Mouse (Mus musculus) ES-E14 (cell line): ENCODE data around the gene Trim30b. TPM values are rescaled to one million over a fixed set of nuclear protein-coding genes. Genes with fewer than 3 reads are reported as not detected.
"Not testable (repeated sequence)": the region's sequence is repeated elsewhere in the genome, so short reads cannot be mapped to it uniquely, and the experiment has no call there.

Experiments used
- DNase-seq: peaks from one replicate; pipeline ENCODE4 v3.0.0-alpha.2; 2013; ENCODE audit warnings: low read depth, low spot score
- H3K27ac ChIP-seq: 2 replicates; pipeline ENCODE4 v1.5.1; 2012; ENCODE audit warnings: low read depth, mild to moderate bottlenecking, low read length, moderate library complexity, mixed read lengths; ENCODE audit not compliant: poor library complexity, insufficient read depth, severe bottlenecking
- H3K36me3 ChIP-seq: 2 replicates; pipeline ENCODE4 v1.6.1; 2012; ENCODE audit warnings: mild to moderate bottlenecking, low read length, moderate library complexity, mixed read lengths; ENCODE audit not compliant: control insufficient read depth, poor library complexity, insufficient read depth, severe bottlenecking
- H3K4me1 ChIP-seq, 2 experiments: fragments of 150-350 bp in 1 of 2; sonication (generic) in 1 of 2; 2 replicates each; pipeline ENCODE4 v1.6.1; 2012; ENCODE audit warnings: low read length in 2 of 2, mild to moderate bottlenecking in 1 of 2, mixed read lengths in 1 of 2; ENCODE audit not compliant: control insufficient read depth in 2 of 2, insufficient read depth in 2 of 2, poor library complexity in 1 of 2
- H3K4me3 ChIP-seq, 2 experiments: fragments of 150-350 bp in 1 of 2; sonication (generic) in 1 of 2; 2 replicates each; pipeline ENCODE4 v1.5.1; 2012; ENCODE audit warnings: low read length in 2 of 2, low read depth in 1 of 2, mild to moderate bottlenecking in 1 of 2, mixed read lengths in 1 of 2; ENCODE audit not compliant: insufficient read depth in 1 of 2, poor library complexity in 1 of 2, severe bottlenecking in 1 of 2
- H3K9ac ChIP-seq: 2 replicates; pipeline ENCODE4 v1.6.1; 2012; ENCODE audit warnings: low read depth, mild to moderate bottlenecking, low read length, mixed read lengths; ENCODE audit not compliant: poor library complexity, insufficient read depth, severe bottlenecking
- H3K9me3 ChIP-seq: fragments of 150-350 bp; sonication (generic); 2 replicates; pipeline ENCODE4 v1.6.1; 2012; ENCODE audit warnings: low read depth, mild to moderate bottlenecking, low read length; ENCODE audit not compliant: control insufficient read depth, insufficient read depth
- CHD2 ChIP-seq: IDR thresholded peaks from 2 replicates; pipeline ENCODE4 v1.6.1; 2014; ENCODE audit warnings: mild to moderate bottlenecking, low read depth, low read length, inconsistent platforms
- HCFC1 ChIP-seq: IDR thresholded peaks from 2 replicates; pipeline ENCODE4 v1.6.1; 2012; ENCODE audit warnings: low read length, inconsistent platforms, borderline replicate concordance; ENCODE audit not compliant: insufficient read depth
- MAFK ChIP-seq: IDR thresholded peaks from 2 replicates; pipeline ENCODE4 v1.6.1; 2014; ENCODE audit warnings: mild to moderate bottlenecking, low read depth, low read length, inconsistent platforms; ENCODE audit not compliant: insufficient read depth
- ZC3H11A ChIP-seq: IDR thresholded peaks from 2 replicates; pipeline ENCODE4 v1.6.1; 2012; ENCODE audit warnings: low read depth, mild to moderate bottlenecking, inconsistent platforms, low read length, borderline replicate concordance
- ZNF384 ChIP-seq: IDR thresholded peaks from 2 replicates; pipeline ENCODE4 v1.6.1; 2012; ENCODE audit warnings: low read depth, low read length, inconsistent platforms
- in situ Hi-C, 2 experiments: fragments of 600-800 bp; cut with MboI; formaldehyde crosslinking; loops; one replicate each; pipeline ENCODE4 v1.15.1; 2025; ENCODE audit warnings: low sequenced_read_pairs in 2 of 2, inconsistent platforms in 1 of 2; ENCODE audit not compliant: unreplicated experiment in 2 of 2
- total RNA-seq: library from RNA; depleted of rRNA; stranded (reverse); fragments of 300-350 nt; gene quantifications from 2 replicates; pipeline ENCODE4 v1.2.3, GENCODE M21; 2012; rRNA removed

Trim30b gene
- total RNA-seq, 1 experiment: not detected

DNA sequence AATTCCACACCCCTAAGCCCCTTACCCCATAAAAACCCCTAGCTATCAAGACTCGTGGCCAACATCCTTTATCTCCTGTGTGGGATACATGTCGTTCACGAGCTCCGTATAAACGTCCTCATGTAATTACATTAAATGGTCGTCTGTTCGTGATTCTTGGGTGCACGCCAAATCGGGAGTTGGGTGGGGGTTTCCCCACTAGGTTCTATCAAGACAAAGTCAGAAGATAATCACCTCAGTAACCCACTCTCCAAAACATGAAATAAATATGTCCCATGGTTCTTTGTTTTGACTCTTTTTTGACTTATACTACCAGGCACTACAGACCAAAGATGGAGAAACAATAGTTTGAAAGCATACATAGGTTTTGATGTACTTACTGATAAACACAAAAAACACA, 47.7 kb downstream of the Trim30b start:
- TF ChIP-seq MAFK (no peak), ZNF384 (no peak), ZC3H11A (no peak), HCFC1 (no peak), CHD2 (no peak)
- H3K27ac ChIP-seq: no peak overlapping the region
- H3K4me1 ChIP-seq: no peaks in the 10 kb centered on the region

DNA sequence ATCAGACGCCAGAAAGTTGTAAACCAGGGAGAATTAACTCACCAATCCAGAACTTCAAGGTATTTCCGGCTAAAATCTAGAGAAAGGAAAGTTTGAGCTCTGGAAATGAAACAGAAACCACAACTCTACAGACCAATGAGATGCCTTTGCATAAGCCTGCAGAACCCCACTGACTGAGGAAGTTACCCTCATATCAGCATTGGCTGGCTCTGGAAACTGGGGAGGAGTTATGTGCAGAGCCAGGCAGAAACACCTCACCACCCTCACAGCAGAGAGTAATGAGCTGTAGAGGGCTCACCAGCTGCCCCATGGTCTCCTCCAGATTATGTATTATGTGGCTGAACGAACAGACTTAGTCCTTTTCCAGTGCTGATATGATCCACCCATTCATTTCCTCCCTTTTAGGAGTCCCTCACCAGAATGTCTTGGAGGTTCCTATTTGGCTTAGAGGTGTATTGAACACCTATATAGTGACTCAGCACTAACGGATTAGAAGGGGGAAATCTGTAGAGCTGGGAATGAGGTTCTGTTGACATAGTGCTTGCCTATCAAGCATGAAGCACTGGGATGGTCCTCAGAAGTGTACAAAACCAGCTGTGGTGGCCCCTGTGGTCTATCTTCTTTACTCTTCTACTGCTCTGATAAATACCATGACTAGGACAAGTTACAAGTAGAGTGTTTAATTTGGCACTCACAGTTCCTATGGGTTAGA, 54.2 kb downstream of the Trim30b start, which contains the start of gene Trim12a:
Trim12a (minus strand) TSS at position 98 of the 712 bp plus-strand sequence.
- H3K36me3 ChIP-seq, H3K4me1 ChIP-seq, H3K9me3 ChIP-seq, H3K27ac ChIP-seq, H3K4me3 ChIP-seq, DNase-seq, H3K9ac ChIP-seq, in situ Hi-C loops: not testable (repeated sequence)

More for the DNA sequence above, 47.7 kb downstream of the Trim30b start:
- Histone ChIP-seq H3K36me3 (no peaks in the 10 kb centered on the region), H3K9me3 (no peaks in the 10 kb centered on the region), H3K9ac (no peak overlapping the region), H3K4me3 (no peak overlapping the region)
- in situ Hi-C loops: no loop called here
- DNase-seq: no peak

DNA sequence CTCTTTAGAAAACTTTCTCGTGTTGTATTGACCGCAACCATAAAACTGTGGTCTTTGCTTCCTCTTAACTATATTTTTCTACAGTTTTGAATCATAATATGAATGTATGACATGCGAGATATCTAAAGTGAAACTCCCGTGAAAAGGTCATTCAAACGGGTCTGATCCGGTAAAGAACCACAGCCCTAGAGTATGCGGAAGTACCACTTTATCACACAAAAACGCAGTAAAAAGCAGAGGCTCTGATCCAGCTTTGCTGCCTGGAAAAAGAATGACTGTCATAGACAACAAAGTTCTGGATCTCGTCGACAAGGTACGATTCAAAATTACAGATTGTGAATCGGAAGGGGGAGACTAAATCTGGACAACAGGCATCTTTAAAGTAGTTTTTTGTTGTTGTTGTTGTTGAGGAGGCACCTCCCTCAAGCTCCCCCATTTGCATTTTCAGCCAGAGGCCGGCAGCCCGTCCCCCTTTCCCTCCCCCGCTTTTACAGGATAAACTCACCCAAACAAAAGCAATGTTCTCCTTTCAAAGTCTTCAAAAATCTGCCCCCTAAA, 54.8 kb downstream of the Trim30b start:
- Histone ChIP-seq H3K4me1 (no peaks in the 10 kb centered on the region), H3K36me3 (no peaks in the 10 kb centered on the region), H3K4me3 (no peak overlapping the region), H3K9ac (no peak overlapping the region), H3K9me3 (no peaks in the 10 kb centered on the region), H3K27ac (no peak overlapping the region)
- TF ChIP-seq ZC3H11A (no peak), CHD2 (no peak), ZNF384 (no peak), HCFC1 (no peak), MAFK (no peak)
- in situ Hi-C loops: no loop called here
- DNase-seq: no peak

Other genes with a start within 250 kb of the Trim30b start
- not detected in 2 replicates for gene Ubqln5, start 240.1 kb downstream of the Trim30b start, total RNA-seq
- gene Olfr643, start 232.5 kb downstream of the Trim30b start, total RNA-seq: not detected in 2 replicates
- gene Ubqln3, start 226.6 kb downstream of the Trim30b start, total RNA-seq: not detected in 2 replicates
- not detected in 2 replicates for gene Ubqlnl, start 219.3 kb downstream of the Trim30b start, total RNA-seq
- not detected in 2 replicates for gene Olfm5, start 205.1 kb downstream of the Trim30b start, total RNA-seq
- gene Olfr648, start 186.5 kb downstream of the Trim30b start, total RNA-seq: 0.04 and 0.05 TPM in 2 replicates
- gene Olfr649, start 173.9 kb downstream of the Trim30b start, total RNA-seq: not detected in 2 replicates
- 73.9 and 86.1 TPM in 2 replicates for gene Trim6, start 151.1 kb downstream of the Trim30b start, total RNA-seq
- gene Trim34a, start 125.4 kb downstream of the Trim30b start, total RNA-seq: 1.3 and 1.6 TPM in 2 replicates
- gene Trim5, start 81.8 kb downstream of the Trim30b start, total RNA-seq: not detected in 2 replicates
- gene Trim12a, start 54.4 kb downstream of the Trim30b start, total RNA-seq: not detected in 2 replicates
- gene Trim34b, start 40.4 kb downstream of the Trim30b start, total RNA-seq: 0.94 and 1.0 TPM in 2 replicates
- gene Trim12c, start 16.5 kb downstream of the Trim30b start, total RNA-seq: 2.5 and 2.9 TPM in 2 replicates
- not detected in 2 replicates for gene Trim30c, start 31.0 kb upstream of the Trim30b start, total RNA-seq
- 0.36 TPM in 1 of 2 replicates, not detected in the other for gene Trim30a, start 95.3 kb upstream of the Trim30b start, total RNA-seq
- 0.11 and 0.13 TPM in 2 replicates for gene Trim30d, start 138.0 kb upstream of the Trim30b start, total RNA-seq
- not detected in 2 replicates for gene Olfr651, start 180.2 kb upstream of the Trim30b start, total RNA-seq
- gene Olfr652, start 191.0 kb upstream of the Trim30b start, total RNA-seq: not detected in 2 replicates
- not detected in 2 replicates for gene Olfr653, start 207.4 kb upstream of the Trim30b start, total RNA-seq
- not detected in 2 replicates for gene Olfr654, start 217.1 kb upstream of the Trim30b start, total RNA-seq
- not detected in 2 replicates for gene Olfr655, start 231.9 kb upstream of the Trim30b start, total RNA-seq
- gene Olfr656, start 244.1 kb upstream of the Trim30b start, total RNA-seq: not detected in 2 replicates